Mouse (Mus musculus): ENCODE results near the gene Sdc1.

The Sdc1 gene

DNA sequence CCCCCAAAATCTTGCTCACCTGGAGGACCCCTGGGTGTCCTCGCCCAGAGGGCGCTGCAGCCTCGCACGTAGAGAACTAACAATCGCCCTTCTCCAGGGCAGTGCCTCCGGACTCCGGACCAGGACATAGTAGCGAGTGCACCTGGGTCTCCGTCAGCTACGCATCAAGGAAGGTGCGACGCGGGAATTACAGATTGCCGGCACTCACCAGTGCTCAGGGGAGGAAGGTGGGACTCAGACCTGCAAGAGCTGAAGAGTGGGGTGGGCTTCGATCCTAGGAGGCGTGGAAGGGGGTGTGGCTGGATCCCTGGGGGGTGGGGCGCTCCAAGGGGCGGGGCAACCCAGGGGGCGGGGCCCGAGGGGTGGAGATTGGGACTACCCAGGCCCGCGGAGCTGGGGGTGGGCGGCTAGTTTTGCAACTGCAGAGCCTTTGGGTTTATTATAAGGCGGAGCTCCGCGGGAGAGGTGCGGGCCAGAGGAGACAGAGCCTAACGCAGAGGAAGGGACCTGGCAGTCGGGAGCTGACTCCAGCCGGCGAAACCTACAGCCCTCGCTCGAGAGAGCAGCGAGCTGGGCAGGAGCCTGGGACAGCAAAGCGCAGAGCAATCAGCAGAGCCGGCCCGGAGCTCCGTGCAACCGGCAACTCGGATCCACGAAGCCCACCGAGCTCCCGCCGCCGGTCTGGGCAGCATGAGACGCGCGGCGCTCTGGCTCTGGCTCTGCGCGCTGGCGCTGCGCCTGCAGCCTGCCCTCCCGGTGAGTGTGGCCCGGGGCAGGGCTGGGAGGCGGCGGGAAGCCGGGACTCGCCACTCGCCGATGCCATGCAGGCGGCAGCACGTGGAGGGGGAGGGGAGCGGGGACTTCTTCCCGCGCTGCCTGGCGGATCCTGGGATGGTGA is at the start of gene Sdc1:
Gene Sdc1 (plus strand): TSS at position 378 of the 898 bp plus-strand sequence.
- DNase-seq = peak; percentile 77 to 87

DNA sequence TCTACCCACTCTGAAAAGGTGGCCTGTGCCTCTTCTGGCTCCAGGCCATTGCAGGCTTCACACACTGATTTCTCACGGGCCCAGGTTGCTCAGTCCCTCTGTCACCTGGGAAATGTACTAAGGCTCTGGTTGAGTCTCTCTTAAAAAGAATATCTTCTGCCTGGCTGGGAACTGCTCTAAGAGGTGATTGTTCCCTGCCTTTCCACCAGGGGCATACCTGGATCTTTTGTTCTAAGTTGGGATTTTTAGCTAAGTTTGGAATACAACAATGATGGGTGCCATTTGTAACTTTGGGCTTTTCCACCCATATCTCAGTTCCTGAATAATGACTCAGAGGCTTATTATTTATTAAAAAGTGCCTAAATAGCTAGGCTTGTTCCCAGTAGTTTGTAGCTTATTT is 44.2 kb upstream of the Sdc1 start:
- DNase-seq = no peak

DNA sequence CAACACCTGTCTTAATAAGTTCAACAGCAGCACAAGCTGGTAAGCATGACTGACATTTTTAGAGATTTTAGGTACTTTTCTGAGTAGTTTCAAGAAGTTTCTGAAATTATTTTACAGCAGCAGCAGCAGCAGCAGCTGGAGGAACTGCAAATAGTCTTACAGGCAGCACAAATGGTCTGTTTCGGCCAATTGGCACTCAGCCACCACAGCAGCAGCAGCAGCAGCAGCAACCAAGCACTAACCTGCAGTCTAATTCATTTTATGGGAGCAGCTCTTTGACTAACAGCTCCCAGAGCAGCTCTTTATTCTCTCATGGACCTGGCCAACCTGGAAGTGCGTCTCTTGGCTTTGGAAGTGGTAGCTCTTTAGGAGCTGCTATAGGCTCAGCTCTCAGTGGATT is 42.4 kb upstream of the Sdc1 start:
- peak; percentile 32 to 40 for DNase-seq

DNA sequence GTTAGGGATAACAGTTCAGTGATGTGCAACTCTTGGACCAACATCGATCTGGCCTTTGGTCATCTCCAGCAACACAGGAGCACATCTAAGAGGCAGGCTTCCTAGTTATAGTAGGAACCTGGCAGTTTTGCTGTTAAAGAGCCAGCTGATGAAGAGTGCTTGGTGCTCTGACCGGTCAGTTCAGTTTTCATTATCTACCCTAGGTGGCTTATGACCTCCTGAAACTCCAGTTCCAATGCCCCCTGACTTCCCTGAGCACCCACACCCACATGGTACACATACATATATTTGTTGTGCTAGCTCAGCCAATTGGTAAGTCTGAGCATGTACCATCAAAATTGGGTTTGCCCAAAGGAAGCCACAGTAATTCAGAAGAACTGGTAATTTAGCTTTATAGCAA is 17.5 kb upstream of the Sdc1 start:
- DNase-seq = no peak

DNA sequence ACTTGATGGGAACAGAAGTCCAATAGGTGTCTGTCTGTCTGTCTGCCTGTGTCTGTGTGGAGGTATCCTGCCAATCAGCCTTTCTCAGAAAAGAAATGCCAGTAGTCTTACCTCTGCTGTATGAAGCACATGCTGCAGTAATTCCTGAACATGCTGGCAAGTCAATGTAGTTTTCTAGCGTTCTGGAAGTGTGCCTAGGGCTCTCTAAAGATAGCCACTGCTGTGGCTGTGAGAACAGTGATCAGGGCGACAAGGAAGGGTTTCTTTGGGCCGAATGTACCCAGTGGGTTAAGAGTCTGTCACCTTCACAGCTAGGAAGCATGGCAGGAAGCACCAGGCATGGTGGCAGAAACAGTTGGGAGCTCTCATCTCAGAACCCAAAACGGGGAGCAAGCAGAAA is 17.0 kb upstream of the Sdc1 start:
- no peak for DNase-seq

DNA sequence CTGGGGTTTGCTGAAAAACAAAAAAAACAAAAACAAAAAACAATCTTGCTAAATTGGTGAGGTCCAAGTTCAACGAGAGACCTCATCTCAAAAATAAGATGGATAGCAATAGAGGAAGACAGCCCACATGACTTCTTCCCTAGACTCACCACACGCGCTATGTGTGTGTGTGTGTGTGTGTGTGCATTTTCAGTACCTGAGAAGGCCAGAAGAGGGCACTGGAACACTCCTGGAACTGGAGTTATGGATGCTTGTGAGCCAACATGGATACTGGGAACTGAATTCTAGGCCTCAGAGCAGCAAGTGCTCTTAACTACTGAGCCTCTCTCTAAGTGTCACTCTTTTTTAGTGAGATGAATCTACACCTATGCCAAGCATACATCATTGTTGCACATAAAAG is 13.1 kb upstream of the Sdc1 start:
- no peak for DNase-seq

DNA sequence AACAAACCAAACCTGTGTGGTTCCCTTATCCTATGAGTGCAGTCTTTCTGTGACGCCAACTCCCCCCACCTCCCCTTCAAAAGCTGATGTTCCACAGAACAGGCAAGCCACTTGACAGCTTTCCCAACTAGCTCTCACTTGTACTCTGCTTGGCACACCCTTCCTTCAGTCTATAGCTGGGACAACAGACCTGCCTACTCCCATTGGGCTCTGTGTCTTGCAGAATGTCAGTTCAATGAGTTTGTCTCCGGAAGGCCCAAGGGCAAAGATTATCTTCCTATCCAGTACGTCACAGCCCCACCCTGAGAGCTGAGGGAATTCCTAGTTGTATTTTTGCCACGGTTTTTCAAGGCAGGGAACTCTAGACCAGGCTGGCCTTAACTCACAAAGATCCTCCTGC is 12.0 kb upstream of the Sdc1 start:
- DNase-seq = no peak

DNA sequence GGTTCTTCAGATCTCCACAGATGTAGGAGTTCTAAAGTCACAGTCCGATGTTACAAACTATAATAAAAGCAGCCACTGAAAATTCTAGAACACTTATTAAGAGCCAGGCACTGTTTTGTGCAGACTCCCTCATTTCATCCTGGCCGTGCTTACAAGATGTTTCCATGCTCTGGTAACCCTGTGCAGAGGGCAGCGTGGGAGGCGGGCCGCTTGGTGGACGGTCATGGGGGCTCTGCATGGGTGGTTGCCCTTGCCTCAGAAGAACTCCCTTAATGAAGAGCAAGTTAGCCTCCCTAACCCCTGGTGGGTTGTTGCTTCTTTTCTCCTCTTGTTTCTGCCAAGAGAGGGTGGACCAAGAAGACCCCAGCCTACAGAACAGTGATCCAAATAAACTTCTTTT is 11.3 kb upstream of the Sdc1 start:
- no peak for DNase-seq

DNA sequence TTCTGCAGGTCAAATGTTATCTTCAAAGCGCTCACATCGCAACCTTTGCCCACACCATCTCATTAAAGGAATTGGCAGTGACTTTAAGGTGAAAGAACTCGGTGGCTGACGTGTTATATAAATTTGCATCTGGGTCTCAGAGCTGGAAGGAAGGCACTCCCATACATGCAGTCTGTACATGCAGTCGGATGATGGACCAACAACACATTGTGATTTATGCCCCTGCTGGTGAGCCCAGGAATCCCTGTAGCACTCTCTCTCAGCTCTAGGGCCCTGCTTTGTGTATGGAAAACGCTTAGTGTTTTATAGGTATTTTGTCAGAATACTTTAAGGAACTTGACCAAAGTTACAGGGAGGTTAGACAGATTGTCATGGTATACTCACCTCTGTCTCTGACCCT is 10.6 kb upstream of the Sdc1 start:
- DNase-seq = no peak

DNA sequence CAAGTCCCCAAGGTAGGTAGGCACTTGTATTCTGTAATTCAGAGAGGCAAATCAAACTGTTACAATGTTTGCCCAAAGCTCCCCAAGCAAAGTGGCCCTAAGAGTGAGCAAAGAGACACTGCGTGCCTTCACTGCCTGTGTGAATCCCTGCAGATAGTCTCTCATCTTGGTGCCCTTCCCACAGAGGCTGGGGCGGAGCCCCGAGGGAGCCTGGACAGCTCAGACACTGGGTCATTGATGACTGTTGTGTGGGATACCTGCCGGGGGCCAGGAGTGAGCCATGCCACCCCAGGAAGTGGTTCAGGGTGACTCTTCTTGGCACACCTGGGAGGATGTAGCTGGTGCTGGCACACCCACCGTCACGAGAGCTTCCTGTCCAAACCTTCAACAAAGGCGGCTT is 10.1 kb upstream of the Sdc1 start:
- DNase-seq = no peak

DNA sequence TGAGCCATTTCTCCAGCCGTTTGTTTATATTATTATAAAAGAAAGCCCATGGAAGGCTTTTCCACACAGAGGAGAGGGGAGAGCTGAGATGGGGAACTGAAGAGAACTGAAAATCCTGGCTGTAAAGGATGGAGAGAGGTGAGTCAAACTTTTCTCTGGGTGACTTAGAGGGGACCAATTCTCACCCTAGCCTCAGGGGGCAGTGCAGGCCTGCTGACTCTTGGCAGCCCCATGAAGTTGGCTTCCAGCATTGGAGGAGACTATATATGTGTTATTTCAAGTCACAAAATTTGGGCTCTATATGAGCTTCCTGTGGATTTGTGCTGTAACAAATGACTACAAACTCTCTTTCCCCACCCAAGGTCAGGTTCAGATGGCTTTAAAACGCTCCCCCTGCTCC is 8.5 kb upstream of the Sdc1 start:
- DNase-seq = peak in 1 of 2 experiments; percentile 25

DNA sequence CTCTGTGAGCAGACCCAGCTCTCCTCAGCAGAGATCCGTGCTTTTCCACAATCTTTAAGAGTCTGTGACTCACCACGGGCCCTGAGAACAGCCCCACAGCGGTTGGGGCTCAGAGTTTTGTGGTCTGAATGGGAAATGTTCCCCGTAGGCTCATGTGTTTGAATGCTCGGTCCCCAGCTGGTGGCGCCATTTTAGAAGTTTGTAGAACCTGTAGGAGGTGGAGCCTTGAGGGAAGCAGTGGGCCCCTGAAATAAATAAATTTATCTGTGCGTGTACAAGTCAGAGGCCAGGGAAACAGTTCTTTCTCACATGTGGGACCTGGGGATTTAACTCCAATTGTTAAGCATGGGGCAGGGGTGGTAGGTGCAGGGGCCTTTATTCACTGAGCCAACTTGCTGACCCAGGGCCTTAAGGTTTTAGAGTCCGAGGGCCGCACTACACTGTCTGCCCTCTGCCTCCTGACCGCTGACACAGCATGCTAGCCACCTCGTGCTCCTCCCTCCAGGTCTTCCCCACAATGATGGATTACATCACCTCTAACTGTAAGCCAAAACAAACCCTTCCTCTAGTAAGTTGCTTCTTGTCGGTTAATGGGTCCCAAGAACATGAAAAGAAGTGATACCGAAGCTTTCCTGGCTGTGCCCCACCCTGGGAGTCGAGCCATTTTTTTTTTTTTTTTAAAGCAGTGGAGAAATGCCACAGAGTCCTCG is 6.7 kb upstream of the Sdc1 start:
- peak; percentile 24 to 74 for DNase-seq

DNA sequence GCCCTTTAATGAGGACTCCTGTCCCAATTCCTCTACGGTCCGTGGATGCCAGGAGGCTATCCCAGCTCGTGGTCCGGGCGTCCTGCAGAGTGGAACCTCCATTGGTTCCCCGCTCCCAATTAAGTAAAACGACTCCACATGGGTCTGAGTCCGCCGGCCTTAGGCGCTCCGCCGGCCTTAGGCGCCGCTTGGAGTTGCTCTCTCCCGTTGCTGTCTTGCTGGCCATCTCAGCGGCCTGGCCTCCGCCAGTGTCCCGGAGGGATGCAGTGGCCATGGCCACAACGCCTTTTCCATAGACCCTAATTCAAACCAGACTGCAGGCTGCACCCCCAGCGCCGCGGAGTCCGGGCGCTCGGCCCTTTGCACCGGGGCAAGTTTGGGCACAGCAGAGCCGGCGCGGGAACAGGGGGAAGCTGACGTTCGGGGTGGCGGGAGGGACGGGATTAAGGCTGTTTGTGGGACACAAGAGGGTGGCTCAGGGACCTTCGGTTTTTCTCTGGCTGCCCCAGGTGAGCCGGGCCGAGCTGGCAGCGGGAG is 789 bp downstream of the Sdc1 start:
- no peak for DNase-seq

DNA sequence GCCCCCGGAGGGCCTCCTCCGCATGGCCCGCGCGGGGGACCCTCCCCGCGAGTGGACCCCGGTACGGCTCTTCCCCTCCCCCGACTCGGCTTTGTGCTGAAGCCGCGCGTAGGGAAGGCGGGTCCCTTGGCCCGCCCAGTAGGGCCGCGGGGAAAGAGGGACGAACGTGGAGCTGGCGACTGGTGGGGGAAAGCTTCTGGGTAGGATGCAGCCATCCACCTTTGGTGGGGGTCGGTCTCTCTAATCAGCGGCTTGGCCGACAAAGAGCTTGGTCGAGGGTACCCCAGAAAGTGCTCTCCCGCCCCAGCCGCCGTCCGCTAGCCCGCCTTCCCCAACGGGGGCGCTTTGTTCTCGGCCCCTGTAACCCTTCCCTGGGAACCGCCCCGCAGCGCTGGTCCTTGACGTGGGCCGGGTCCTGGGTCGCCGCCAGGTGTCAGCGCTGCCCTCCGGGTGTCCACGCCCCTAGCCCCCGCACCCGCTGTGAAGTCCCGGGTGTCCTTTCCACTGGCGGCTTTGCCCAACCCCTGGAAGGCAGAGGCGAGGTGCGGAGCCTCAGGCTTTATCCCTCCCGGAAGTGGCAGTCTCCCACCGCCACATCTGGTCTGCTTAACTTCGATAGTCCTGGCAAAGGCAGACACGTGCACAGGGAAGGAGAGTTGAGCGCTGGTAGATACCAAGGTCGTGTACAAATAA is 1.5 kb downstream of the Sdc1 start:
- peak; percentile 43 to 71 for DNase-seq

DNA sequence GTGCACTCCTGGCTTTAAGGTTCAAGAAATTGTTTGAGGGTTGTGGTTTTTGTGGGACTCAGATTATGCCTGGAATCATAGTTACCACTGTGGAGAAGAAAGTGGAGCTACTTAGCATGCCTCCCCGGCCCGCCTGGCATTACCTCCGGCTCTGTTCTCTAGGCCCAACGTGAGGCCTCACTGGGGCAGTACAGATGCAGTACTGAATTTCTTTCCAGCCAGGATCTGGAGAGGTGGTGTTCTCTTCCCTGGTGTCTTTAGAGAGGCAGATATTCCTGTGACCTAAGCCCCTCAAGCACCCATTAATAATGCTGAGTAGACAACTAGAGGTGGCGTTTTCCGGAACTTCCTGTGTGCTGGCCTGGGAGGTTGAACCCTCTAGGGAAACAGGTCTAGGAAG is 2.2 kb downstream of the Sdc1 start:
- DNase-seq = peak in 1 of 2 experiments; percentile 7

DNA sequence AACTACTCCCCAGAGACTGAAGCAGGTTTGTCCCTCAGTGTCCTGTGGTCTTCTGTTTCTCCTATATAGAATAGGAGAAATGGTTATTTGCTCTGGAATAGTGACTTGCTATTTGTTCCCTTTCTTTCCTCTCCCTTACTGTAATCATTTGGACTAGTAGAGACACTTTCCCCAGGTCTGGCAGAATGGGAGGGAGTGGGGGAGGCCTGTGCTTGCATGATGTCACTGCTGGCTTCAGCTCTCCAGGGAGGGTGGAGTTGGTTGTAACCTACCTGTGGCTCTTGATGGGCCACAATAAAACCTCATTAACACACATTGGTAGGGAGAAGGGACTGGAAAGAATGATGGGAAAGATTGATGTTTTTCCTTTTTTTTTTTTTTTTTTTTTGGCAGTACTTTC is 3.1 kb downstream of the Sdc1 start:
- DNase-seq = peak in 1 of 2 experiments; percentile 31

DNA sequence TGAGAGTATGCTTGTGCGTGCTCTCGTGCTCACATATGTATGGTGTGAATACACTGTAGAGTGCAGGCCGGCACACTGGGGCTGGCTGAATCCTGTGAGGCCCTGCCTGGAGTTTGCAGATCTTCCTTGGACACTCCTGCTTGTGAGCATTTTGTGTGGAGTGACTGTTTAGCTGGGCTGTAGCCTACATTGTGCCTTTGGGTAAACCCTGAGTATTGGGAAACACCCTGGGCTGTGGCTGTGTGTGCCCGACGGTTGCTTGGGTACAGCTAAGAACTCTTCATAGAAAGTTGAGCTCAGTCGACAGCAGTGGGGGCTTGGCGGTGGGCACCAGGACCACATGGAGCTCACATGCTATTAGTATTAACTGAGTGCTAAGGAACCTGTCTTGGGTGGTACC is 5.1 kb downstream of the Sdc1 start:
- no peak for DNase-seq

DNA sequence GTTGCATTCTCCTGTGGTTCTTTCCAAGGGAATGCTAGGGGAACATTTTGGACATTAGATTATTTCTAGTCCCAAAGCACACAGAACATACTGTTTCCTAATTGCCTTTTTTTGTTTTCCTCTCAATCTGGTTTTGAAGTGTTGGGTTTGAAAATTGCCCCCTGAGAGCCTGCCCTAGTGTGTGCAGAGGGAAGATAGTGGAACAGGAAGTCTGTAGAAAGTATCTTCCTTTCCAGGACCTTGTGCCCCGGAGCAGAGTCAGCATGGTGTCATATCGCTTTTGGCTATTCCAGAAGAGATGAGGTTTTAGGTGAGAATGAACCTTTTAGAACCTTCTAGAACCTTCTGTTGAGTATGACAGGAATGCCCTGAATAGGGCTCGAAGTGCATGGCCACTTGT is 5.6 kb downstream of the Sdc1 start:
- no peak for DNase-seq

DNA sequence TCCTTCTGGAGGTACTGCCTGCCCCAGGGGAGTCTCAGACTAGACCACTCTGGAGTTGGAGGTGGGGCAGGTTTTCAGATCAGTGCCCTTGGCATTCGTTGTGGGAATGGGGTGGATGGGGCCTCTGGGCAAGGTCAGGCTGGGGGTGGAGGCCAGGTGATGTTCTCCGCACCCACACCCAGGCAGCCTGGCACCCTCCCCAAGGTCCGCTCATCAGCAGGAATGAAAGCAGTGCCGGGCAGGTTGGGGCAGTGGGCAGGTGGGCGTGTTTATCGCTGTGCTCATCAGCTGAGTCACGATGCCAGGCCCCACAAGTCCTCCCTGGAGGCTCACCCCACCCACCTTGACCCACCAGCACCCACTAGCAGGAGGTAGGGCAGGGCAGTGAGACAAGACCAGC is 7.0 kb downstream of the Sdc1 start:
- DNase-seq = peak in 1 of 2 experiments; percentile 54

DNA sequence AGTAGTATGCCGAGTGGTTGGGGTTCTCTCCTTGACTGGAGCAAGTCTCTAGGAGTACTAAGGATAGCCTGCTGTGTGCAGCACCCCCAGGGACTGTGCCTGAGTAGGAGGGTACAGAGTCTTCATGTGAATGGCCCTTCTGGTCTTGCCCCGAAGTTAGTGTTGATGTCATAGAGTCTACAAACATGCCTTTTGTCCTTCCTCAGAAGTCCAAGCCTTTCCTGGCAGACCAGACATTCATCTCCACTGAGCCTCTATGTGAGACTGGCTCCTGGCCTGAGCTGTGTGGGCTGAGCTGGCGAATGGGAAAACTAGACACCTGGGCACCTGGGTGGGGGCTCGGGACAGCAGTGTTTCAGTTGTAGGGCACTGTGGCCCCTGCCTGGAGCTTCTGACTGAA is 8.7 kb downstream of the Sdc1 start:
- no peak for DNase-seq

DNA sequence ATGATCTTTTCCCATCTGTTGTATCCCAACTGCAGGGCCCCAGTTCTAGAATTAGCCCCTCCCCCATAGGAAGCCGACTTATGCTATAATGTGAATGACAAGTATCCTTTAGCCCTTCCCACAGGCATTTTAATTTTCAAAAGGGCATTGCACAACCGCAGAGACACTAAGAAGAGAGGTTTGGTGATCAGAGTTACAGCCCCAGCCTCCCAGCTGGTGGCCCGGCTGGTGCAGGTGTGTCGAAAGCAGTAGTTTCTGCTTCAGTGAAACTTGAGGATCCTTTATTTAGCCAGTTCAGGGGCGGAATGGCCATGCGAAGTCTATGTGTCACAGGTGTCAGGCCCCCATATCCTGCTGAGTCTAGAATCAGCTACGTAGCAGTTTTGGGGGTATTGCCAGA is 10.0 kb downstream of the Sdc1 start:
- no peak for DNase-seq

DNA sequence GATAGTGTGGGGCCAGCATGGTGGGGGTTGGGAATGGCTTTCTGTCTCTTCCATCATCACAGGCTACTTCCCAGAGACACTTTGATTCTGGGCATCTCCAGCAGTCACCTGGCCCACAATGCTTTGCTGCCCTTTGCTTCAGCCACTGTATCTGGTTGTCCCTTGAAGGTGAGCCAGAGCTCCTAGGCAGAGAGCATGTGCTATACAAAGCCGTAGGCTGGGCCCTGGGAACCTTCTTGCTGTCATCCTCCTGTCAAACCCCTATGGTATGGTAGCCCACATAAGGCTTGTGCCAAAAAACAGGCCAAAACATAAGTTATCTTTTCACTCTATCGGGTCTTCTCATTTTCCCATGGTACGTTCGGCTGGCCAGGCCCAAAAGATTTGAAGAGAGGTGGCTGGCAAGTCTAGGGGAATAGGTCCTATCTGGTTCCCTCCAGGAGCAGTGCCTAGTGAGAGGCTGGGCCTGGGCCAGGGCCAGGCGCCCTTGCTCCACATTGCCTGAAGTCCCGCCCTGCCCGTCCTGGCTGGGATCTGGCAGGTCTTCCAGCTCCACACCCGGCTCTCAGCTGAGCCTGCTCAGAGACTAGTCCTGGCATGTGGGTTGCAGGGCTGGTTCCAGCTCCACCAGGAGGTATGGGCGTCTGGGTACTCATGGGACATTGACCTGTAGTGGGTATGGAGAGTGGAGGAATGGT is 10.7 kb downstream of the Sdc1 start:
- DNase-seq = peak; percentile 59 to 85

DNA sequence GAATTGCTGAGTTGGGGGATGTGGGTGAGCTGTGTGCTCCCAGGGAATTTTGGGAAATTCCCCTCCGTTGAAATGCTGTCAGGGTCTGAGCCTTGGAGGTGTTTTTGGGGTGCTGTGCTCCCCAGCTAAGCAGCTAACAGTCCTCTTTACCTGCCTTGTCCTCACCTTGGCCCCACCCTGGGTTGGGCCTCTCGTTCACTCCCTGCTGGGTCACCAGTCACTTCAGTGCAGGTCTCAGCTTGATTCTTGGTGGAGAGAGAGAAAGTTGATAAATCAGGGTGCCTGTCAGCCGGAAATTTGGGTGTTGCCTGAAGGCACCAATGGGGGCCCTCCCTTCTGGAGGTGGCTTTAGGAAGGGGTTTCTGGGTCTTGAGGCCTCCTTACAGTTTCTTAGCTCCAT is 11.4 kb downstream of the Sdc1 start:
- no peak for DNase-seq
